Mouse (Mus musculus) gastrocnemius, adult 18-20 months (tissue): ENCODE results near the gene Slc38a4. TPM values are rescaled to one million over a fixed set of nuclear protein-coding genes. Genes with fewer than 3 reads are reported as not detected.

Source experiments
- DNase-seq: peaks from one replicate; pipeline ENCODE4 v3.0.0; 2021; ENCODE audit warnings: low spot score
- total RNA-seq, 2 experiments: library from RNA; stranded (reverse); gene quantifications; 2 replicates each; pipeline ENCODE4 v1.2.3; 2021

The Slc38a4 gene
- total RNA-seq, 2 experiments from 2014 or later, result 117 to 129 TPM

DNA sequence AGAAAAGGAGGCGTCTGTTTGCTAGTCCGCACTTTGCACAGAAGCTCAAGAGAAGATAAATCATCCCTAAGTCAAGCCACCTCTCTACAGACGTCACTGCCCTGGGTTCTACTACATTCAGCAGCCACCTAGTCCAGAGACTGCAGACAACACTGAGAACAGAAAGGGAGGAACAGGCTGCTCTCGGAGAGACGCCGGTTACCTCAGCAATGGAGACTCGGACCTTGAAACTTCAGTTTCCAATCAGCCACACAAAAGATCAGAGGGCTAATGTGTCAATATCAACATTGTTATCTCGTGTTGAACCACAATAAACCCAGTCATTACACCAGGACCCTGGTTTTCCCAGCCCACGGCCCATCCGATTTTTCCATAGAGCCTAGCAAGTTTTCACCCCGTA lies 36.4 kb downstream of the Slc38a4 start:
- no peak for DNase-seq

DNA sequence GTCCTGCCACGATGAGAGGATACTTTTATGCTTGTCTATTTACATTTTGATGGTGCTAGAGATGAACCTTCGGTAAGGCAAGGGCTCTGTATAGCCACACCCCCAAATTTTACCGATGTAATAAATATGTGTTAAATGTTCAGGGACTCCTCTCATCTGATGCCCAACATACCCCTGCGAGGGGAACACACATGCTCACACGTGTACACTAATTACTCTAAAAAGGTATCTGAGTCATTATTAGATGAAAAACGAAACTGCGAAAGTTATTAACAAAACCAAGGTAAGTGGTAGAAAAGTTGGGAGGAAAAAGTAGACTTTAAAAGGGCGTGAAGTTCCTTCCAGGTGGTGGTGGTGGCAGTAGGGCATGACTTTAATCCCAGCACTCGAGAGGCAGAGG lies 38.6 kb downstream of the Slc38a4 start:
- no peak for DNase-seq

DNA sequence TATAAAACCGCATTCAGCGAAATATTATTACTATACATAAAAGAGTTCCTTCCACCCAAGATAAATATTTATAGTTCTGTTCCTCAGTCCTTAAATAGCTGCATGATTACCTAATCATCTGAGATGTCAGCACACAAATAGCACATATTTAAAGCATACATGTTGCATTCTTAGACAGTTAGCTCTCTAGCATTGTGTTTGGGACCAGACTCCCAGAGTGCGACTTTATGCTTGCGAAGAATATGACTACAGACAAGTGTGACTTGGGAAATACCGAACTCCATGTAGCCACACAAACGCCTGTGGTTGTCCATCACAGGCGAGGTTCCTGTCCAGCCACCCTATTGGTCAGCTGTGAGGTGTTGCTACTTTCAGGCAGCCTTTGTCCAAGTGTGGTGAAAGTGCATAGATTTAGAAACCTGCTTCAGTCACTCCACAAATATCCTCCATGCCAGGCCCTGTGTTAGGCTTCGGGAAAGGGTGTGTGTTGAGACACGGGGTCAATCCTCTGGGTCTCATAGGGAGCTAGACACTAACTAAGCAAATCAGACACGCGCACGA lies 40.6 kb downstream of the Slc38a4 start:
- no peak for DNase-seq

DNA sequence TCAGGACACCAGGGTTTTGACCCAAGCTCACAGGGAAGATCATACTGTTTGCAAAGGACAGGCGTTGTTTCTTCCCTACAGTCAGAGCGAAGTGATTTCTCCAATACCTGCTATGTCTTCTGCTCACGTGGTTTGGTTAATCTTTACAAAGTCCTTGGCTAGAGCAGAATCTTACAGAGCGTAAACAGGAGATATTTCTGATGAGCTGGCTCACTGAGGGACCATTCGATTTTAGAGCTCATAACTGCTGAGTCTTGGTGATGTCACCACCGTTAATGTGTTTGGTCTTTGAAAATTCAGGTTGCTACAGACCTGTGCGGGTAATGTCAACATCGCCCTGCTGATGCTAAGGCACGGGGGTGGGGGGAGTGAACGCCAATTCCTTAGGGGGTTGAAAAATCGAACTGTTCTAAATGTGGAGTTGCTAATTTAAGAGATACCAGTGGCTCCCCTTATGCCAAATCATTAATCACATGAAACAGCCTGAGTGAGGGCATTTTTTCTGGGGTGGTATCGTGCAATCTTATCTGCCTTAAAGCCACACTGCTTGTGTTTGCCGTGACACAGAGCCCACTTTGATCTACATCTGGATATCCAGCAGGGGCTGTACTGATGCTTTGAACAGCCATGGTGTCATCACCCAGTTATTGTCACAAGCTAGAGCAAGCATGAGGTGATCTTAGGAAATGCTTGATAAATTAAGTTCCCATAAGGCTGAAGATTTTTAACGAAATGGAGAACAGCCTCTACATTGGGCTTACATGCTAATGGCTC lies 44.0 kb downstream of the Slc38a4 start:
- no peak for DNase-seq

DNA sequence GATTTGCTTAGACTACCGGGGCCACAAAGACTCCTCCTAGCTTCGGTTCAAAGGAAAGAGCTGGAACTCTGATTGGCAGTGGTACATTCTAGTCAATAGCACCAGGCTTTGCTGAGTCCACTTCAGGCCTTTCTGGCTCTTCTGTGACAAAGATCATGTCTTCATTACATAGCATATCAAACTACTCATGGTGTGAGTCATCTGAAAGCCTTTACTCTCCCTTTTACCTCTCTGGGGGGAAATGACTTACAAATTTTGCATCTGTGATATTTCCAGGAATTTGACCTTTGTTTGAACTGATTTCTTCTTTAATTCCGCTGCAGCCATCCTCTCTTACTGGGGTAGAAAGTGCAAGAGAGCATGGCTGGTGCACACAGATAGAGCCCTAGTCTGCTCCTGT lies 46.5 kb downstream of the Slc38a4 start:
- DNase-seq, result no peak

DNA sequence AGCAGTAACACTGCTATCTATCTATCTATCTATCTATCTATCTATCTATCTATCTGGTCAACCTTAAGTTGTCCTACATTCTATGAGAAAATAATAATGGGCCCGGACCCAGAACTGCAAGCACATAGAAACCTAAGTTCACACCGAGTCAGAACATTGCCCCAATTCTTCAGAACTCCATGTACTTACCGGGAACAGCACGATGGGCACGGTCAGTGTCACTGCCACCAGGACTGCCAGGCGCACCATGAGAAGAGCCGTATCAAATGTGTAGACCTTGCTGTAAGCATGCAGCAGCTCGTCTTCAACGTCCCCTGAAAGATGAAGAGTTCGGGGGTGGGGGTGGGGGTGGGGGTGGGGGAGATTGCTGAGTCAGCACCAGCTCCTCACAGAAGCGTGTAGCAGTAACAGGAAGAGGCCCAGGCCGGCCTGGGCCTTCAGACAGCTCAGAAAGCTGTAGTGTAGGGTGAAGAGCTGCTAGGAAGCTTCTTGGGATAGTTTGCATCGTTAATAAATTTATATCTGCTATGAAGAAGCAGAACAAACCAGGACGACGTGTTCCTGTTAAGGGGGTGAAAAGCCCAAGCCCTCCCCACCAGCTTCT lies 50.0 kb downstream of the Slc38a4 start:
- DNase-seq, result peak; percentile 49

DNA sequence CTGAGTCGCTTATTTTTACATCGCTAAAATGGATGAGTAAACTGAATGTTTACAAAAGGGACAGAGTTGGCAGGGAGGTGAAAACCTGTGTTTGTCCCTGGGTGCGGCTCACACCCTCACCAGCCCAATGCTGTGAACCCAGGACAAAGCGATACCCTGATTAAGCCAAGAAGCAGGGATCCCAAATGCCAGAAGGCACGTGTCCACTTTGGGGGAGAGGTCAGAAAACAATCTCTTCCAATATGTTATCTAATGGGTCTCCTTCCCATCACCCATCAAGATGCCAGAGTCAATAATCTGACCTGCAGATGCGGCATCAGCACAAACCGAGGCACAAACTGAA lies 51.3 kb downstream of the Slc38a4 start:
- DNase-seq, result no peak

DNA sequence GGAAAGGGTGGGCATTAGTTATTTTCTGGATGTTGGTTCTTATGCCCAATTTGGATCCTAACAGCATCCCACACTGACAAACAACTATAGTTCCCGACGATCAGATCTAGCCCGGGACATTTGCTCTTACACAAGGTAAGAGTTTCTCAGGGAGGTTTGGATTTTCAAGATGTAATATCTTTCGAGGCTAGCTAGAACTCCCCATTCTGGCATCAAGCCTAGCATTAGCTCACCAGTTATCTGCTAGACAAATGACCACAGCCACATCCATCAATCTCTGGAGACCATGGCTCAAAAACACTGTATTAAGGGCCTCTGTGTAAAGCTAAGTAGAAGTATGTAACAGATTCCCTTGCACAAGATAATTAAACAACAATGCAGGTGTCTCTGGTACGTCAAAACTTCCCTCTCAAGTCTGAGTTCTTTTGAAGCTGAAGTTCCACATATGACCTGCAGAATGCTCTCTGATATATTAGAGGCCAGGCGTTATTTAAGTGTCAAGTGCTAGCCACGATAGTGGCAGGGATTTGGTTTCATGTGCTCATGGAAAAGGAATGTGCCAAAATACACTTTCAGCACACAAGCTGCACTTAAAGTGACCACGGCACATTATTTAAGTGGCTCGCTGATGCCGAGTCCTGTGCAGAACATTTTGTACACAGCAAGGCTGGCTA lies 51.8 kb downstream of the Slc38a4 start:
- peak; percentile 81 for DNase-seq

DNA sequence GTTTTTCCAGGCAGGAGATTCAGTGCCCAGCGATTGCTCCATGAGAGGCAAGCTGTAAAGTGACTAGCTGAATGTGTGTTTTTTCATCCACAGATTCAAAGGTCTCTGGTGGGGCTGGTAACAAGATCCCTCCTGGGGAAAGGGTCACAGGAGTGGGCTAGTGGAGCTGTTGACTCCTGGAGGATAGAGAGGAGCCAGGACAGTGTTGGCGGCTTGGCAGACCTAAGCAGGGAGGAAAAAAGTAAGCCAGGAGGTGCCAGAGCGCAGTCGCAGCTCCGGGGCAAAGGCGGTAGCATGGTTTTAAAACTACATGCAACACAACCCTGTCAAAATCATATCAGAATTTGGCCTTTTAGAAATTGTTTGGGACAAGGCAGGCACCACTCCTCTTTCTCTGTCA lies 52.6 kb downstream of the Slc38a4 start:
- peak; percentile 36 for DNase-seq

DNA sequence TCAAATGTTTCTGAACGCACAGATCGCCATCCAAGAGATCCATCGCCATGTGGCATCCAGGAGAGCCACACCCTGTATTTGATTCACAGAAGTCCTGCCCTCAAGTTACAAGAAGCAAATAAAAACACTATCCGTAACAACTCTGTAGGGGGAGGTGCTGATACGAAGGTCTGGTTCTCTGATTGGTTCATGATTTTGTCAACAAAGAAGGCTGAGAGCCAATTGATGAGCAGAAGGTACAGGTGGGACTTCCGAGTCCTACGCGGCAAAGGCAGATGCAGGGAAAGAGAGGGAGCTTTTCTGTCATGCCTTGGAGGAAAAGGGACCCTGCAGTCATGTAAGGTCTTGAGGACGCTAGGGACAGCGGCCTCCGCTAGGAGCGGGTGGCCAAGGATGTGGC lies 53.0 kb downstream of the Slc38a4 start:
- DNase-seq, result no peak

DNA sequence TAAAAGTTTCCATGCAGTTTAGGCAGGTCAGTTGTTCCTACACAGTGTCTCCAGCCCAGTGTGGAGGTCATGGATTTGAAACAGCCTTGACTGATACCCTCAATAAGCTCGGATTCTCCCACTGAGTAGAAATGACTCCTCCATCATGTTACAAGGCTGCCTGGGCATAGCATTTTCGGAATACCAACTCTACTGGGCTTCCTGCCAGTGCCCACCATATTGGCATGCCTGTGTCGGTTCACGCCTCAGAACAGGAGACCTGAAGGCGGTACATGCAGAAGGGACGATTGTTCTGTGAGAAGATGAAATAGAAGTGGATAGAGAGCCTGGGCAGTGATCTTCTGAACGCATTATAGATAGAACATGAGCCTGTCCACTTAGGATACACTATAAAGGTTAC lies 53.9 kb downstream of the Slc38a4 start:
- no peak for DNase-seq

DNA sequence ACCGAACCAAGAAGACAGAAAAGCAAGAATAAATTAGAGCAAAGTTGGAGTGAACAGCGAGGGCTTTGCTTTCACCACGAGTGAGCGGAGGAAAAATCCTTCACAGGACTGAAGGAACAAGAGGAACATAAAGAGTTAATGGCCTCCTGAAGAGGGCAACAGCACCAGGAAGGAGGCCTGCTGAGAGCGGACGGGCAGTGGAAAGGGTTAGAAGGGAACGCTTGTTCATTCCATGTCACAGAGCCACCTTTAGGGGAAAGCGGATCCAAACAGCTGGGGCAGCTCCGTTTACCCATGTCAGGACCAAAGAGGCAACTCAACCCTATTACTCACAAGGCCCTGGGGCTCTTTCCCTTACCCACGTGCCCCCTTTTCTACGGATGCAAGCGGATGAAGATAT lies 54.3 kb downstream of the Slc38a4 start:
- peak; percentile 28 for DNase-seq

DNA sequence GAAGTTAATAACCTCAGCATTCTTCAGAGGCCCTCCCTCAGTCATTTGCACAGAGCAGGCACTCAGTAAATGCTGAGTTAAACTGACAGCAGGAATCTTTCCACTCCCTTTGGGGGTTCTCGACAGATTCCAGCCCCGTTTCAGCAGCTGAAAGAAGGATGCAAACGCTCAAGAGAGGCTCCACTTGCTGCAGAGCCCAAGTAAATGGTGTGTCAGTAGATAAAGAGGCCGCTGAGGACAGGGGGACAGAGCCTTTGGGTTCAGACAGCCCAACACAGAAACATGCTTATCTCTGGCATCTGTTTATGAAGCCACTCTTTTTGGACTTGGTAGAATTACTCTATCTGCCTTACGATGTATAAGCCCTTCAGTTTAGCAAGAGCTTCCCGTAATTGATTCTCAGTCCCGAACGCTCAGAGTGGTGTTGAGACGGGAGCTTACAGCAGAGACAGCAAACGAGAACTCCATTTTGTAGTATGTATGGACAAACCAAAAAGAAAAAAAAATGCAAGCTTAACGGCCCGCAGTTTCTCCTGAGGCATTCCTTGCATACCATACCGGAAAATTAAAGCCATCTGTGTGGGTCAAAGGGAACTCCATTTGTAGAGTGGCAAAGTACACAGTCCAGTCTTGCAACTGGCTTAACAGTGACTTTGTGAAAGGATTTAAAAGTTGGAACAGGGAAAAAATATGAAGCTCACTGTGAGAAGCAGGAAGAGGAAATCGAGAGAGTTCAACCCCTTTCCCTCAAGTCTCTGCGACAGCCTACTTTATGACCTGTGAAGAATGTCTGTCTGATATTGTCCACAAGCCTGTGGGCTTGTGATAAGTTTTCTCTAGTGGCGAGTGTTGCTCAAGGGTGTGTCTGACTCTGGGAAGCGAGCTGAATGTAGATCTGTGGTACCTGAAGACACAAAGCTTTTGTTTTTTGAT lies 55.2 kb downstream of the Slc38a4 start:
- DNase-seq, result no peak

DNA sequence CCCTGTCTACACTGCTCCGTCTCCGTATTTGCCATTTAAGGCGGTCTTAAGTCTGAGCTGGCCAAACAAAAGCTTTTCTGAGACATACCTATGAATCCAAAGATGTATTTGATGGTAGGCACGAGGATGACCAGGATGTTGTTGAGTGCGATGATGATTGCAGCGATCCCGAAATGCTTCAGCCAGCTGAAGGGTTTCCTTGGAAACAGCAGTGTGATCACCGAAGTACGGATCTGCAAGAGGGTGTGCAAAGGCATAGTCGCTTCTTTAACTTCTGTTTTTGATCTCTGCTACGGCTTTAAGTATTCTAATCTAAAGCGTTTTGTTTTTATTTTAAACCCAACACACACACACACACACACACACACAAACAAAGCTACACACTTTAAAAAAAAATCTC lies 56.4 kb downstream of the Slc38a4 start:
- DNase-seq, result no peak

DNA sequence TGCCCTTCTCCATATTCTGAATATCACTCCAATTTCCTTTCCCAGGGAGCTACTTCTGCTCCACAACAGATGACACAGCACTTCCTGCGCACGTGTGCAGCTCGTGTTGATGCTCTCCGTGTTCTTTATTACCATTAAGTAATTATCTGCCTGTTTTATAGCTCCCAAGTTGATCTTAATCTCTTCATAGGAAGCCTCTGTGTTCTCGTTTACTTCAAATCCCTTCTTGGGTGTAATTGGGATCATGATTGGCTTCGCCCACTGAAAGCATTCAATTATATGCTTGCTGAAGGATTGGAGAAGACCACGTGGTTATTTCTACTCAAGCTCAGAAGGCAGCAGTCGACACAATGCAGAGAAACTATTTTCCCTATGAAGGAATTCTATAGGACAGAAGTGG lies 70.1 kb downstream of the Slc38a4 start:
- DNase-seq, result no peak

DNA sequence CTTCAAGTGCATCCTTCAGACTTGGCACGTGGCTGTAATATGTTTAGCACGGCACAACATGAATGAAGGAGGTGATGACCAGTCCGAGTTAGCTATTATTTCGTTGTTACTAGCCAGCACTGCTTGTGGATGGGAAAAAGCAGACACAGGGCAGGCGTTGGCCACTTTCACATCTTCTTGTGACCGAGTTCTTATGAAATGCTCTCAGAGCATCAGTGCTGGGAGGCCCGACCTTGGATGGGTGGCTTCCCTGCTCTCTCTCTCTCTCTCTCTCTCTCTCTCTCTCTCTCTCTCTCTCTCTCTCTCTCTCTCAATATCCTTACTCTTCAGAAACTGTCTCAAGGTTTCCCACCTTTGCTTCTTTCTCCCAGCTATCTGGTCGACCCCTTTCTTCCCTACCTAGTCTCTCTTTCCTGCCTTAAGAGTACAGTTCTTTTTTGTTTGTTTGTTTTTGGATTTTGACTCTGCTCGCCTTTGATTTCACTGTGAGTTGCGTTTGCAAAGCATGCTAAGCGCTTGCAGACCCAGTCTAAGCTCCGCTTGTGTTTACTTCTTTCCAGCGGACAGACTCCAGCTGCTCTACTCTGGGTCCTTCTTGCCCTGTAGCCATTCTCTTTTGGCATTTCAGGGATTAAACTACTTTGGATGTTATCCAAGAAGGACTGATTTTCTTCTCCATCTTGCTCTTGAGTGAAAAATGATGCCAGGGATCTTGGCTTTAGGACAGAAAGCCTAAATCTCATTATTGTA lies 72.0 kb downstream of the Slc38a4 start:
- no peak for DNase-seq

DNA sequence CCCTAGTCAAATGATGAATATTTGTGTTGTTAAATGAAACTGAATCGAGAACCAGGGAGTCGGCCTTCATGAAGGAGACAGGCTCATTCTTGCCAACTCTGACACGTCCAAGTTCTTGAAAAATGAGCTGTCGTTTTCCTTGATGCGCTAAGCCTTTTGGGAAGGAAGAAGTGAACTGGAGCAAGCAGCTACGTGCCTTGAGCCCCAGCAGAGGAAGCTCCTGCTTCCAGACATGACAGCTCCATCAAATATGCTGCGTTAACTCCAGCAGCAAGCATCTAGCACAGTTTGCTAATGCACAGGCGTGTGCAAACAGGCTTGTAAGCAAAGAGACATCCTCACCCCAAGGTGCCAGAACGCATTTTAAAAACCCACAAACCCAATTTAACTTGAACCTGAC lies 80.6 kb downstream of the Slc38a4 start:
- DNase-seq, result no peak

DNA sequence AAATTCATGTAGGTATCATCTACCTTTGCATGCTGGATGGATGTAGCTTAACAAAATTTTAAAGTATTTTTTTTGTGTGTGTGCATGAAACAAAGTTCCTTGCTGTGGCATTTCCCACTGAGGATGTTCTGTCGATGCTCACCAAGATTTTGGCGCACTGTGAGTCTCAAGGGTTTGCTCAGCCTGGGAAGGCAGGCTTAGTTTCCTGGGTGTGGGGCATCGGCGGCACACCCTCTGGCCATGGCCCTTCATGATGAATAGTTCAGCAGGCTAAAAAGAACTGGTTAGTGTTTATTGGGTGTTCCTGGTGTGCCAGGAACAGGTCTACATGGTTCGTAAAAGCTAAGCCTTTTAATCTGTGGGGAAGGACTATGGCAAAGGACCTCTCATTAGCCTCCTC lies 81.6 kb downstream of the Slc38a4 start:
- DNase-seq, result no peak

DNA sequence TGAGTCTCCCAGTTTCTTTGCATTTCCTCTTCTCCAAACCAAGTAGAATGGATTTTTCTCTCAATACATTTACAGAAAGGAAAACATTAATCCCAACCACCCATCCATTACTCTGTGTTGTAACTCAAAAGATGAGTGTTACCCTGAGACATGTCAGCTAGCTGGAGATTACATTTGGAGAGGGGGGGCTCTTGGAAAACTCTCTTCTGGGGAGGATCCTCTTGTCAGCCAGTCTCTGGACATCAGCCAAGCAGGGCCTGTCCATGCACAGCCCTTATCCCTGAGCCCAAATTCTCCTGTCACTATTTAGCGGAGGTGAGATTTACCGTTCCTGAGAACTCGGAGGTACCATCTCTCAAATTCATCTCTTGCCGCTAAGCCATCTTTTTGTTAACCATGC lies 82.4 kb downstream of the Slc38a4 start:
- DNase-seq, result no peak

DNA sequence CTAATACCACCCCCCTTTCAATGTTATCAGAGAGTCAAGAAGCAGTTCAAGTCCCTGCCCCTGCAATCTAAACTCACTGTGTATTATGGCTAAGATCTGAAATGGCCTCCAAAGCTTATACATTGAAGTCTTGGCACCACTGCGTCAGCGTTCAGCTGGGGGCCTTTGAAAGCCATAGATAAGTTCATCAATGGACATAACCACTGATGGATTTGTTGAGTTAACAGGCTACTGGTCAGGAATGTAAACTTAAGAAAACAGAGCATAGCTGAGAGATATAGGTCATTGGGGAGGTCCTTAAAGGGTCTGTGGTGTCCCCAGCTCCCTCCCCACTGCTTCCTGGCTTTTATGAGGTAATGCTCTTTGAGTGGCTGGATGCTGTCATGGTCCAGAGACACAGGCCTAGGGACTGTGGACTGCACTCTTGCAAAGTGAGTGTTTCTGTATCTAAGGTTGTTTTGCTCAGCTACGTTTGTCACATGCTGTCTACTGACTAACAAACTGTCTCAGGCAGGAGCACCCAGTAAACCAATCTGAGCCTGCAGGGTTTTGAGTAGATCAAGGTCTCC lies 83.0 kb downstream of the Slc38a4 start:
- no peak for DNase-seq

DNA sequence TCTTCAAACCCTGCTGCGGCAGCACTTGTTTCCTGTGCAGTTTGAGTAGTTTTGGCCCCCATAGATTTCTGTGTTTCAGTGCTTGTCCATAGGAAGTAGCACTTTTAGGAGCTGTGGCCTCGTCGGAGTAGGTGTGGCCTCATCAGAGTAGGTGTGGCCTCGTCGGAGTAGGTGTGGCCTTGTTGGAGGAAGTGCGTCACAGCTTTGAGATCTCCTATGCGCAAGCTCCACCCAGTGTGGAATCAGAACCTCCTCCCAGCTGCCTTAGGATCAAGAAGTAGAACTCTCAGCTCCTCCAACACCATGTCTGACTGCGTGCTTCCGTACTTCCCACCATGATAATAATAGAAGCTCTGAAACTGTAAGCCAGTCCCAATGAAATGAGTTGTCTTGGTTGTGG lies 83.8 kb downstream of the Slc38a4 start:
- DNase-seq, result no peak
